Mouse (Mus musculus) hindbrain, embryonic 13.5 days (tissue): Measurements from ENCODE around the gene Pfn4. TPM values are rescaled to one million over a fixed set of nuclear protein-coding genes. Genes with fewer than 3 reads are reported as not detected.
"Not testable (repeated sequence)": the region's sequence is repeated elsewhere in the genome, so short reads cannot be mapped to it uniquely, and the experiment has no call there.

ENCODE experiments used
- ATAC-seq: fragments of 200-750 bp; cut with Nextera tagmentation; 2 replicates; pipeline ENCODE4 v1.8.0; 2017; ENCODE audit warnings: moderate TSS enrichment; ENCODE audit not compliant: low FRiP score
- H3K27ac ChIP-seq: fragments of 300-500 bp; sonication (generic); 2 replicates; pipeline ENCODE4 v1.5.1; 2015; ENCODE audit warnings: inconsistent platforms, mild to moderate bottlenecking, moderate library complexity
- H3K27me3 ChIP-seq: fragments of 300-500 bp; sonication (generic); 2 replicates; pipeline ENCODE4 v1.6.1; 2015; ENCODE audit warnings: mild to moderate bottlenecking, inconsistent platforms
- H3K36me3 ChIP-seq: fragments of 300-500 bp; sonication (generic); 2 replicates; pipeline ENCODE4 v1.6.1; 2015; ENCODE audit warnings: mild to moderate bottlenecking, inconsistent platforms
- H3K4me1 ChIP-seq: fragments of 300-500 bp; sonication (generic); replicated peaks from 2 replicates; pipeline ENCODE4 v1.6.1; 2015; ENCODE audit warnings: inconsistent platforms
- H3K4me2 ChIP-seq: fragments of 300-500 bp; sonication (generic); 2 replicates; pipeline ENCODE4 v1.6.1; 2015; ENCODE audit warnings: inconsistent platforms, mild to moderate bottlenecking, moderate library complexity
- H3K4me3 ChIP-seq: fragments of 300-500 bp; sonication (generic); 2 replicates; pipeline ENCODE4 v1.5.1; 2015; ENCODE audit warnings: mild to moderate bottlenecking, inconsistent platforms
- H3K9ac ChIP-seq: fragments of 300-500 bp; sonication (generic); 2 replicates; pipeline ENCODE4 v1.6.1; 2015; ENCODE audit warnings: mild to moderate bottlenecking, inconsistent platforms
- H3K9me3 ChIP-seq: fragments of 300-500 bp; sonication (generic); 2 replicates; pipeline ENCODE4 v1.6.1; 2016; ENCODE audit warnings: inconsistent platforms
- WGBS: fragments of 180-500 bp; shearing (Covaris S2); methylation state at CpG from one replicate; pipeline ENCODE4 v1.1.7; 2015; 5-methylcytosine and 5-hydroxymethylcytosine counted together
- polyA plus RNA-seq: library from polyadenylated mRNA; unstranded; fragments of >200 nt; fragmentation: Nextera tagmentation; extraction: Ambion mirVana; gene quantifications from 2 replicates; pipeline ENCODE4 v1.2.1, GENCODE M21; 2015

Gene Pfn4
- polyA plus RNA-seq = 12.0 and 12.1 TPM in 2 replicates

DNA sequence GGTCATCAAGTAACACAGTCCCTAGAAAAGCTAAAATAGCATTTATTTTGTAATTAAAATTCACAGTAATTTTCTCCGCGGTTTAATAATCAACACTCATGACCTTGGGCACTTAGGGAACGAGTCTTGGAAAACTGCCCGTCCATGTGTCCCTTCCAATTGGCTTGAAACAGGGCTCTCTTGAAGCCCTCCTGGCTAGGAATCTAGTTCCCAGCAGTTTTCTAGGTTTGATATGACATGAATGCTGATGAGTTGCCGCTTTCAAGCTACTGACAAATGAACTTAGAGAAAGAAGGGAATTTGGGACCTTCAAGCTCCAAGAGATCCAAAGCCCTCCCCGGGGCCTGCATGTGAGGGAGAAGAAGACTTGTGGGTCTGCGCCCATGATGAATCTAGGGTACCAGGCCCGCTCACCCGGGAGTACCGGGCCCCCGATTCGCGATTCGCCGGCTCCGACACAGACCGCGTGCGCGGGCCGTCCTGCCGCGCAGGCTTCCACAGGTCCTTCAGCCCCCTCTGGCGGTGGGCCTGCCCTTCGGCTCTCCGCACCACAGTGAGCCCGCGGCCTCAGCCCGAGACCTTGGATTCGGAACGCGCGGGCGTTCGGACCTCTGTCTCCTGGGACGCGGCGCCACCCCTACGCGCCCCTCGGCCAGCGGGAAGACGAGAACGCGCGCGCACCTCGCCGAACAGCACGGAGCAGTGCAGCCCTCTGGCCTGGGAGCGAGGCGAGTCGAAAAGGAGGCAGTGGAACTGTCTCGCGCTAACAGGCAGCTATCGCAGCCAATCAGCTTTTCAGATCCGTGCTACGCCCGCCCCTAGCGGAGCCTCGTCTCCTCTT lies at the start of gene Pfn4, which contains the start of gene Fam228b:
TSS of gene Pfn4 (plus strand) at position 531 of the 841 bp plus-strand sequence.
TSS of gene Fam228b (minus strand) at position 776 of the 841 bp plus-strand sequence.
- WGBS = 2% methylated on average over 60 of the region's 61 CpGs
- ATAC-seq = peak; percentile 100
- H3K27me3 ChIP-seq = no peaks in the 10 kb centered on the region
- peaks cover 4% of the 10 kb centered on the region; the same call in 1 of the 2 replicates for H3K4me1 ChIP-seq
- no peaks in the 10 kb centered on the region for H3K36me3 ChIP-seq
- no peaks in the 10 kb centered on the region for H3K9me3 ChIP-seq
- H3K27ac ChIP-seq = peak within 1 kb of the TSS; percentile 96
- H3K4me2 ChIP-seq = peak within 1 kb of the TSS; percentile 65
- H3K4me3 ChIP-seq = peak within 1 kb of the TSS; percentile 62
- peak within 1 kb of the TSS; percentile 83 for H3K9ac ChIP-seq

DNA sequence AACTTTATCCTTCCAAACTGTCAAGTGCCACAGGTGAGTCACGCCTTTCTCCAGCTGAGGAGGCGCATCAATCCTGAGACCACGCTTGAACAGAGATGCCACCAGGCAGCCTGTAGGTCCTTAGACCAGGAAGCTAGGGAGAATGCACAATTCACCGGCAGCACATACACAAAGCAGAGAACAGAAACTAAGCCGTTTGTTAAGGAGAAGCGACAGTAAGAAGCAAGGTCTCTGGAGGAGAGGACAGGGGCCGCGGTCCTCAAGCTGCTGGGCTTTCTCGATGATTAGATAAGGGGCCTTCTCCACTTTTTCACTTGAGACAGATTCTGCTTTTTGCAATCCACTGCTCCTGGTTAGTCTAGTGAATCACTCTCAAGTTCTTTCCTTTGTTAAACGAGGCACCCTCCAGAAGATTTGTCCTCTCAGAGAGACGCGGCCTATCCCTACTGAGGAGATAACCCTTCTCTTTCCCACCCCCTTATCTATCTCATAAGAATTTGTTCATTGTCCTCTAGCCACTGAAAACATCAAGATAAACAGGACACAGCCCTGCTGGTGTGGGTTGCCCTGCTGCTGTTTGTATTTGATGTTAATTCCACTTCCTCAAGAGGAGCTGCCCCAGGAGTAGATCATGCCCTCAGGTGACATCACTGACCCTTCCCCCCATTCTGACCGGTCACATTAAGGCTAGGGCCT lies 49.6 kb upstream of the Pfn4 start:
- H3K4me2 ChIP-seq = no peak overlapping the region

DNA sequence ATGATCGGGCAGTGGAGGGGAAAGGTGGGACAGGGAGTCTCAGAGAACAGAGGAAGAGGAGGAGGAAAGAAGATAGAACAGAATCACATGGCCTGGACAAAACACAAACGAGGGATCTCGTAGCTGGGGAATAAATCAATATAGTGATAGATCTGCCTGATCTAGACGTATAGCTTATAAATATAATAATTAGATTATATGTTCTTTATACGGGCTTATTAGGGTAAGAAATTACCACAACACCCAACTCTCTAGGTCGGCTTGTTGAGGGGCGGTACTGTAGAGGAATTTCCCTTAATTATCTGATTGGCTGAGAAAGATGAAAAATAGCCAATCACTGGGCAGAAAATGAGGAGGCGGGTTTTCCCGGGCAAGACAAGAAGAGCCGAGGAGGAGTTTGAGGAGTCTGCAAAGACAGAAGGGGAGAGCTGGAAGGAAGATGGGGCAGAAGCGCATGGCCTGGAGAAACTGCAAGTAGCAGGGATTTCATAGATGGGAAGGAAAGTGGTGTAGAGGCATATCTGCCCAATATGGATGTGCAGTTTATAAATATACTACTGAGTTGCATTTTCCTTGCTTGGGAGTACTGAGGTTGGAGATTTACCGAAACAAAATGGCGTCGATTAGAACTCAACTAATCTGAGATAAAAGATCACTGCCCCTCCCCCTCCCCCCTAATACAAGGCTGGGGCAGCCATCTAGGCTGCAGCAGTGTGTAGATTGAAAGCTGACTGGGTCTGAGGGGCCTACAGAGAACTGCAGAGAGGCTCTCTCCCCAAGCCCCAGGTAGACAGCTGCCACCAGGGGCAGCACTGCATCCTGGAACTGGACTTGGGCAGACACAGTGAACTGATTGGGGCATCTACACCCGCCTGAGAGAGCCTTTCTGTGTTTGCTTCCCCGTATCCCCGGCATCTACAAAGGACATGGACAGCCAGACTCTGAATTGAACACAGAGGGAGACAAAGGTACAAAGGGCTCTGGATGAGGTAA lies 48.8 kb upstream of the Pfn4 start:
- H3K36me3 ChIP-seq = no peaks in the 10 kb centered on the region
- H3K4me3 ChIP-seq = no peak overlapping the region
- peaks cover 3% of the 10 kb centered on the region; the same call in 1 of the 2 replicates for H3K4me1 ChIP-seq
- H3K4me2 ChIP-seq = no peak overlapping the region
- H3K9ac ChIP-seq = no peak overlapping the region
- no peaks in the 10 kb centered on the region for H3K27me3 ChIP-seq
- no peaks in the 10 kb centered on the region for H3K9me3 ChIP-seq
- no peak overlapping the region for H3K27ac ChIP-seq
- ATAC-seq = no peak
- 79% methylated on average over 17 of the region's 17 CpGs for WGBS

More for the DNA sequence above, 49.6 kb upstream of the Pfn4 start:
- no peaks in the 10 kb centered on the region for H3K36me3 ChIP-seq
- no peak for ATAC-seq
- H3K9me3 ChIP-seq = no peaks in the 10 kb centered on the region
- no peak overlapping the region for H3K27ac ChIP-seq
- peaks cover 3% of the 10 kb centered on the region; the same call in 1 of the 2 replicates for H3K4me1 ChIP-seq
- no peak overlapping the region for H3K9ac ChIP-seq
- 88% methylated on average over 13 of the region's 13 CpGs for WGBS
- no peak overlapping the region for H3K4me3 ChIP-seq
- no peaks in the 10 kb centered on the region for H3K27me3 ChIP-seq

DNA sequence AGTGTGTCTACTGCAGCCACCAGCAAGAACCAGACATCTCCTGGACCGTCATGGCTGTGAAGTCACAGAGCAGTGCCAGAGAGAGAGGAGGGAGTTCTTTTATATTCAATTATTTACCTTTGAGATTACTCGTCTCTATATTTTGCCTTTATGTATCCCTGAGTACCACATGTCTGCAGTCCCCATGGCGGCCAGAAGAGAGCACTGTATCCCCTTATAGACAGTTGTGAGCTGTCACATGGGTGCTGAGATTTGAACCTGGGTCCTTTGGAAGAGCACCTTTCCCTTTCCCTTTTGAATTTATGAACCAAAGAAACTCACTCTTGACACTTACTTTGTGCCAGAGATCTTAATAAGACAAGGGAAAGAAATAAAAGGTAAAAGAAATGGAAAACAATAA lies 39.7 kb upstream of the Pfn4 start:
- Histone ChIP-seq H3K27me3 (no peaks in the 10 kb centered on the region), H3K9me3 (no peaks in the 10 kb centered on the region), H3K4me3 (no peak overlapping the region), H3K4me2 (no peak overlapping the region), H3K9ac (no peak overlapping the region), H3K4me1 (no peaks in the 10 kb centered on the region), H3K36me3 (no peaks in the 10 kb centered on the region), H3K27ac (no peak overlapping the region)
- no peak for ATAC-seq
- 83% methylated on average over 3 of the region's 3 CpGs for WGBS

DNA sequence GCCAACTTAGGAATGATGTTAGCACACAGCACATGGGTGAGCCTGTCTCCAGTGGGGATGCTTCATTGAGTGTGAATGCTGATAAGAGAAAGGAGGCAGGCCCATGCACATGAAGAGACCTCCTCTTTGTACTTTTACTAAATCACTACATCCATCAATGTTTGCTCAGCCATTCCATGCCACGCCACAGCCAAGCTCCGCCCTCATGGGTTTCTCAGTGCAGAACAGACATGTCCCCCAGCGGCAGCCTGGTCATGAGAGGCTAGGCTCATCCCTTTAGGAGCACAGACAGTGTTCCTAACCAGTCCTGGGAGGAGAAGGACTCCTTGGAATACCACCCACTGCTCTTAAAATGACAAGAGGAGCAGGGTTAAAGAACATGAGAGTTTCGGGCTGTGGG lies 37.2 kb upstream of the Pfn4 start:
- Histone ChIP-seq H3K27me3 (no peaks in the 10 kb centered on the region), H3K9ac (no peak overlapping the region), H3K36me3 (no peaks in the 10 kb centered on the region), H3K27ac (no peak overlapping the region), H3K4me2 (no peak overlapping the region), H3K4me1 (no peaks in the 10 kb centered on the region), H3K9me3 (no peaks in the 10 kb centered on the region), H3K4me3 (no peak overlapping the region)
- no peak for ATAC-seq
- 66% methylated on average over 4 of the region's 4 CpGs for WGBS

DNA sequence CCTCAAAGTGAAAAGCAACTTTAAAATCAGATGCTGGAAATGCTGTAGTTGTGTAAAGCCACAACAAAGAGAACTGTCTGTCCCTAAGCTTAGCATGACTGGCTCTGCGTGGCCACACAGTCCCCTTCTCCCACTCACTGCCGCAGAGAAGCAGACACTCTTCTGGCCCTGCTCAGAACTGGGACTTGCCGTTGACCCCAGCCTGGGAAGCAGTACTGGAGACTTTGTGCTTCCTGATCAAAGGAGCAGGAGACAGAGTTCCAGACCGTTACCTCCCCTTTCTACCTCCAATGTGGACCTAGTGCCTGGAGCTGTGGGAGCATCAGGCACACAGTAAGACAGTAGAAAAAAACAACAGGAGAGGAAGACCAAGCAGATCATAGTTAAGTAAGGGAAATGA lies 36.5 kb upstream of the Pfn4 start:
- Histone ChIP-seq H3K27ac (no peak overlapping the region), H3K9ac (0 out of 2 replicates have a peak overlapping the region, but pooled peaks have one; percentile 13), H3K27me3 (no peaks in the 10 kb centered on the region), H3K4me1 (no peaks in the 10 kb centered on the region), H3K4me2 (no peak overlapping the region), H3K9me3 (no peaks in the 10 kb centered on the region), H3K4me3 (no peak overlapping the region), H3K36me3 (no peaks in the 10 kb centered on the region)
- WGBS = 60% methylated on average over 4 of the region's 4 CpGs
- ATAC-seq = no peak

DNA sequence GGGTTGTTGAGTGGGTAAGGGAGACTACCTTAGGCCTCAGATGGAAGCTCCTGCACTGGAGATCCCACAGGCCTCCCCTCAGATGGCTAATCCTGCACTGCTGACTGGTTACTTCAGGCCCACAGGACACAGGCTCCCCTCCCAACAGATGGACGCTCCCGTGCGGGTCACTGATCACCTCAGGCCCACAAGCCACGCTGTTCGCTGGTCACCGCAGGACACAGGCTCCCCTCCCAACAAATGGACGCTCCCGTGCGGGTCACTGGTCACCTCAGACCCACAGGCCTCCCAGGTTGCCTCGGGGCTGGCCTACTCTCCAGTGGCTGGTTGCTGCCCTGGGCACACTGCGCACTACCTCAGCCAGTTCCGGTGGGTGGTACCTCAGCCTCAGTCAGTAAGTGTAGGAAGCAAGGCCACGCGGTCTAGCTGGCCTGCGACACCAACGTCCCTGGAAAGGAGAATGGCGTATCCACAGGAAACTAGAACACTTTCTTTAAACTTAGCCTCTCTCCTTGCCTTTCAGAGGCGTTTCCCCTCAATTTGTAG lies 30.7 kb upstream of the Pfn4 start, which contains the start of gene Fam228a:
TSS of gene Fam228a (minus strand) at position 400 of the 546 bp plus-strand sequence.
- no peak for ATAC-seq
- Histone ChIP-seq H3K27ac (no peak within 1 kb of the TSS), H3K36me3 (no peaks in the 10 kb centered on the region), H3K27me3 (no peaks in the 10 kb centered on the region), H3K9me3 (no peaks in the 10 kb centered on the region), H3K9ac (no peak within 1 kb of the TSS), H3K4me1 (no peaks in the 10 kb centered on the region), H3K4me2 (no peak within 1 kb of the TSS), H3K4me3 (no peak within 1 kb of the TSS)
- WGBS = 85% methylated on average over 18 of the region's 18 CpGs

DNA sequence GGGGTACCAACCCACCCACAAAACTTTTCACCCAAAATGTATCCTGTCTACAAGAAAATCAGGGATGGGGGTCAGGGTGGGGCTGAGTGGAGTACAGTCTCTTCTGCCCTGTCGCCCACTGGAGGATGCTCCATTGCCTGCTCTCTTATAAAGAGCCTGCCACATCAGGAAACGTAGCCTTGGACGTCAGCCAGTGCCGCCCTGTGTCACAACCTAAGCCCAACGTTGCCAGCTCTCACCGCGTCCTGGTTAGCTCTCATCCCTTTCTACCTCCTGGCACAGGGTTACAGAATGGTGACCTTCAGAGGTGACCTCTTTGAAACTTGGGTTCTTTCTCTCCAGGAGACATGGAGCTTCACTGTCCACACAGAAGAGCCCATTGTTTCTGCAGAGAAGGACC lies 28.0 kb upstream of the Pfn4 start:
- Histone ChIP-seq H3K36me3 (no peaks in the 10 kb centered on the region), H3K9me3 (no peaks in the 10 kb centered on the region), H3K4me3 (no peak overlapping the region), H3K27ac (no peak overlapping the region), H3K9ac (no peak overlapping the region), H3K27me3 (no peaks in the 10 kb centered on the region), H3K4me1 (no peaks in the 10 kb centered on the region), H3K4me2 (no peak overlapping the region)
- ATAC-seq = no peak
- 81% methylated on average over 7 of the region's 7 CpGs for WGBS

DNA sequence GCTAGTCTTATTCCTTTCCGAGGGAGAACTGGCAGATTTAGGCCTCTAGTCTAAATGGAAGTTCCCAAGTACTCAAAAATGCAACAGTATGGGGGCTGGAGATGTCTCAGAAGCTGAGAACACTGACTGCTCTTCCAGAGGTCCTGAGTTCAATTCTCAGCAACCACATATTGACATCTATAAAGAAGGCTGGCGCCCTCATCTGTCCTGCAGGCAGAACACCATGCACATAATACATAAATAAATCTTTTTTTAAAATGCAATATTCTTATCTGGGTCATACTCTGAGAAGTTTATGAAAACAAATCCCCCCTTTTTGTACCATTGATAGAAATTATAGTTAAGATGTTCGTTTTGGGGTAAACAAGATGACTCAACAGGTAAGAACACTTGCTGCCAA lies 26.6 kb upstream of the Pfn4 start:
- Histone ChIP-seq H3K4me1 (no peaks in the 10 kb centered on the region), H3K4me3 (no peak overlapping the region), H3K4me2 (no peak overlapping the region), H3K36me3 (no peaks in the 10 kb centered on the region), H3K9me3 (no peaks in the 10 kb centered on the region), H3K27ac (no peak overlapping the region), H3K27me3 (no peaks in the 10 kb centered on the region), H3K9ac (no peak overlapping the region)
- no peak for ATAC-seq
- 90% methylated on average over 3 of the region's 3 CpGs for WGBS

DNA sequence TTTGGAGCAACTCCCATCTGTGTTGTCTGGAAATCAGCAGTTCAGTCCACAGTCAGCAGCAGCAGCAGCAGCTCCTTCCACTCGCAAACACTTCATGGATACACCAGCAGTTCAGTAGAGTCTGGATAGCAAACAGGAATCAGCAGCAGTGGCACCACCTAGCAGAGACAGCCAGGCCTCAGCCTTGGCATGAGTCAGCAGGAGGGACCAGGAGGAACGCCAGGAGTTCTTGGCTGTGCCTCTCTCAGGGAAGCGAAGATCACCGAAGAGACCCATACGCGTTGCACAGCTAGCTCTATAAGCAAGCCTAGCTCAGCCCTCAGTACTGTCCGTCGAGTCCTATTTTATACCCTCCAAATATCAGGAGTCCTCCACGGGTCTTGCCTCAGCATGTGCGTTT lies 24.3 kb upstream of the Pfn4 start:
- no peak overlapping the region for H3K9ac ChIP-seq
- no peaks in the 10 kb centered on the region for H3K9me3 ChIP-seq
- H3K4me3 ChIP-seq = no peak overlapping the region
- H3K27me3 ChIP-seq = no peaks in the 10 kb centered on the region
- no peaks in the 10 kb centered on the region for H3K4me1 ChIP-seq
- H3K27ac ChIP-seq = no peak overlapping the region
- whole genome bisulfite sequencing = 93% methylated on average over 10 of the region's 10 CpGs
- H3K36me3 ChIP-seq = no peaks in the 10 kb centered on the region
- ATAC-seq = no peak
- H3K4me2 ChIP-seq = no peak overlapping the region

DNA sequence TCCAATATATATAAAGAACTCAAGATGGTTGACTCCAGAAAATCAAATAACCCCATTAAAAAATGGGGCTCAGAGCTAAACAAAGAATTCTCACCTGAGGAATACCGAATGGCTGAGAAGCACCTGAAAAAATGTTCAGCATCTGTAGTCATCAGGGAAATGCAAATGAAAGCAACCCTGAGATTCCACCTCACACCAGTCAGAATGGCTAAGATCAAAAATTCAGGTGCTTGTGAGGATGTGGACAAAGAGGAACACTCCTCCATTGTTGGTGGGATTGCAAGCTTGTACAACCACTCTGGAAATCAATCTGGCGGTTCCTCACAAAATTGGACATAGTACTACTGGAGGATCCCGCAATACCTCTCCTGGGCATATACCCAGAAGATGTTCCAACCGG lies 14.4 kb upstream of the Pfn4 start:
- H3K4me2 ChIP-seq, H3K27ac ChIP-seq, H3K9ac ChIP-seq, H3K36me3 ChIP-seq, H3K27me3 ChIP-seq, H3K4me3 ChIP-seq, H3K9me3 ChIP-seq, ATAC-seq, H3K4me1 ChIP-seq: not testable (repeated sequence)
- 91% methylated on average over 4 of the region's 4 CpGs for WGBS
